Mouse (Mus musculus): ENCODE measurements around the gene Lrrc74a.
A peak's percentile ranks its signal among the peaks of the same experiment; 100 is the strongest.

Lrrc74a gene

GRCm38 (mm10) chr12:86787020-86787553 is 52.9 kb downstream of the Lrrc74a start:
- no peak for DNase-seq

GRCm38 (mm10) chr12:86790100-86790848 is 56.1 kb downstream of the Lrrc74a start:
- DNase-seq, result no peak

GRCm38 (mm10) chr12:86790849-86791127 is 56.6 kb downstream of the Lrrc74a start:
- DNase-seq, result peak; percentile 77

GRCm38 (mm10) chr12:86791987-86792386 is 57.8 kb downstream of the Lrrc74a start:
- DNase-seq, result no peak

DNA sequence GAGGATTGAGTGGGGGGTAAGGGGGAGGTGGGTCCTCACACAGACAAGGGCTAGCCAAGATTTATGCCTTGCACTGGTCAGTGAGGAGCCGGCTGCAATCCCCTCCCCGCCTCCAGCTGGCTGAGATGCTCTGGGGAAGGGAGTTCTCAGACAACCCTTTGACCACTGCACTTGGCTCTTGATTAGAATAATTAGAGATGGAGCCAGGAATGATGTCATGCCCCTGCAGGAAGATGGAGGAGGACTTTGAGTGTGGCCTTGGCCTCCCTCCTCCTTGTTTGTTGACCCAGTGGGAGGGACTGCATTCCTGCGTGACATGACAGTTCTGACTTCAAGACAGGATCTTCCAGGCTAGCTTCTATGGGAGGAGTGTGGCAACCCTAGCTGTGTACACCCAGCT is 59.7 kb downstream of the Lrrc74a start:
- DNase-seq, result peak; percentile 75

DNA sequence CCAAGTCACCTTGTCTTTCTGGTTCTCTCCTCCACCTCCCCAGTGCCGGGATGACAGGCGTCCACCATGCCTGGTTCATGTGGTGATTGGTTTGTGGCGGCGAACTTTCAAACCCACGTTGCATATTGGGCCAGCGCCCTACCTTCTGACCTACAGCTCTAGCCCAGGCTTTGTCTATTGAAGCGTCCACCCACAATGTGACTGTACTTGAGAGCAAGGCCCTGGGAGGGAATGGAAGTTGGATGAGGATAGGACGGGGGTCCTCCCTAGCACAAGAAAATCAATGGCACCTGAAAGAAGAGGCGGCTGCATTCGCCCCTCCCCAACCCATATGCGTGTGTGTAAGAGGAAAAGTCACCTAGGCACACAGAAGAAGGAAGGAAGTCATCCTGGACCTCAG is 60.2 kb downstream of the Lrrc74a start:
- DNase-seq, result no peak

DNA sequence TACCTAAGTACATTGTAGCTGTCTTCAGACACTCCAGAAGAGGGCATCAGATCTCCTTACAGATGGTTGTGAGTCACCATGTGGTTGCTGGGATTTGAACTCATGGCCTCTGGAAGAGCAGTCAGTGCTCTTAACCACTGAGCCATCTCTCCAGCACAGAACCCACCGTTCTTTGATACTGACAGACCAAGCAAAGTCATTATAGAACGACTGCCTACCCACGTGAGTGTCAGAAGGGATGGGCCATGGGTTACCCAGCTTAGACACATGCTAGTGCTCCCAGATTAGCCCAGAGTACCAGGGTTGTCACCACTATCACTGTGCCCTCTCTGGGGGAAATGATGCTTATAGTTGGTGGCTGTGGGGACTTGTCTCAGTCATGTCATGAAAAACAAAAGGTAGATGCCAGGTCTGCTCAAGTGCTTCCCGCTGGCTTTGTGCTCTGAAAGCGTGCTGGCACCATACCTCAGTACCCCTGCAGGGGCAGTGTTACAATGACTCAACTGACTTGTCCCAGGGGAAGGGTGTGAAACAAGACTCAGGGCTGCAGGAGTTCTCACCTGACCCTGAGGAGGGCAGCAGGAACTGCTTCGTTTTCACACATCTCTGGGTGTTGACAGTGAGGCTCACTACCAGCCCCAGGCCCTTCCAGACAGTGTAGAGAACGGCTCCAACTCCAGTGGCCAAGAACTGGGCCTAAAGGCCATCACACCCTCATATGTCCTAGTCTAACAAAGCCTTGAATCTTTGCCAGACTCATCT is 61.1 kb downstream of the Lrrc74a start:
- DNase-seq, result no peak

- peak; percentile 87 for DNase-seq
These were observed 61.7 kb downstream of the Lrrc74a start for GRCm38 (mm10) chr12:86795838-86796232.

GRCm38 (mm10) chr12:86796351-86796750 is 62.2 kb downstream of the Lrrc74a start:
- no peak for DNase-seq

DNA sequence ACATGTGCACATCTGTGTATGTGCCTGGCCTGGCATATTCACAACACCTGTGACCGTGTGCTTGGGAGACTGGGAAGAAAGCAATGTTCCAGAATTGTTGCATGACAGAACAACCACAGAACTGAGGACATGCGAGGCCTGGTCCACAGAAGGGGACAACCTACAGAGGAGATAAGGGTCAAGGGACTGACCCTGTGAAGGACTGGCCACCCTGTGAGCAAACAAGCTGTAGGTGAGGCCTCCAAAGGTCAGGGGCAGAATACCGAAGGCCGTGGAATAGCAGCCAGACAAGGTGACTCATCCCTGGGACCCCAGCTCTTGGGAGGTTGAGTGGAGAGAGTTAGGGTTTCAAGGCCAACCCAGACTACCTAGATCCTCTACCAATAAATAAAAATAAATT is 63.6 kb downstream of the Lrrc74a start:
- DNase-seq, result no peak

DNA sequence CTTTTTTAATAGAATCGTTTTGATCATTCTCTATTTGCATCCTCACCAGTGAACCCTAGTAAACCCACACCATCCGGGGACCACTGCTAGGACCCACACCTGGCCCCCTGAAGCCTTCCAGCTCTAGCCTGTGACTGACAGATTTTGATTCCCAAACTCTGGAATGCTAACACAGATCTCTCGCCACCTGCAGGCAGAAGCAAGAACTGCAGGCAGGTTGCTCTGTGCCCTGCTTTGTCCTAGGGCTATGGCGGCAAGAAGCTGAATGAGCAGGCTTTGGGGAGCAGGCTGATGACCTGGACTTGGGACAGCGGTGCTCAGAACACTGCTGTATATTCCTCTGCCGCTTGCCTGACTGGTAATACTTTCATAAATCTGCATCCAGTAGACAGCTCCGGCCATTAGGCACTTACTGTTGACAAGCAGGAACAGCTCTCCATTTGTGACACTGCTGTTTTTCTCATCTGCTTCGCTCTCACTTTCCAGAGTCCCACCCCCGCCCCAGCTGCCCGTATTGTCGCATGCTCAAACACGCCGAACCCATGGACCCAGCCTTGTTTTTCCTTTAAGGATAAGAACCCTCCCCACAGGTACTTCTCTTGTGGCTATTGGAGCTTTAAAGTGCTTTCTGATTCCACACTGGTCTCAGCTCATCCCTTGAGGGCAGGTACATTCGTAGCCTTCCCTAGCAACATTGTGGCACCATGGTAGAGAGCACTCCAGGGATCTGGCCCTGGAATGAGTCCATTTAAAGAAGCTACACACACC is 64.8 kb downstream of the Lrrc74a start:
- peak; percentile 94 for DNase-seq

DNA sequence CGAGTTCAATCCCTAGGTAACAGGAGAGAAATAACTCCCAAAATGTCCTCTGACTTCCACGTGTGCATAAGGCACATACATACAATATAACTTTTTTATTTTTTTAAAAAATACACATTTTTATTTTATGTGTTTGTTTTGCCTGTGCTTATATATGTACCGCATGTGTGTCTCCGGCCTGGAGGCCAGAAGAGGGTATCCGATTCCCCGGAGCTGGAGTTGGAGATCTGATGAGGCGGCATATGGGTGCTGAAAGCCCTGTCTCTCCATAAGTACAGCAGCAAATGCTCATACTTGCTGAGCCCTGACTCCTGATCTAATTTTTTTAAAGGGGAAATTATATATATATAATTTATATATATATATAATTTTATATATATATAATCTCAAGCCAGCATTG is 65.6 kb downstream of the Lrrc74a start:
- no peak for DNase-seq

DNA sequence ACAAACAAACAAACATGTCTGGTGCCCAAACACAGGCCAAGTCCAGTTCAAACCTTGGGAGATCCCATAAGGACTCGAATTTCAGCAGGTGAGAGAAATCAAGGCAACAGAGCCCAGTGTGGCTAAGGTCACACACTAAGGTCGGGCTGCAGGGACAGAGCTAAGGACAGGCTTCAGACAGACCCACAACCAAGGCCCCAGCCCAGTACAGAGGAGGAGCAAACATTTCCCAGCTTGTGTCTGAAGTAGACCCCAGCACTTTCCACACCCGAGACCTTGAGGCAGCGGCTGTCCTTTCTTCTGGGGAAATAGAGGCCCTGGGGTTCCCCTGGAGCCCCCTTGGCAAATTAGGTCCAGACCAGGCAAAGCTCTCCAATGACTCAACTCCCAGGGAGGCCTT is 66.2 kb downstream of the Lrrc74a start:
- DNase-seq, result no peak

DNA sequence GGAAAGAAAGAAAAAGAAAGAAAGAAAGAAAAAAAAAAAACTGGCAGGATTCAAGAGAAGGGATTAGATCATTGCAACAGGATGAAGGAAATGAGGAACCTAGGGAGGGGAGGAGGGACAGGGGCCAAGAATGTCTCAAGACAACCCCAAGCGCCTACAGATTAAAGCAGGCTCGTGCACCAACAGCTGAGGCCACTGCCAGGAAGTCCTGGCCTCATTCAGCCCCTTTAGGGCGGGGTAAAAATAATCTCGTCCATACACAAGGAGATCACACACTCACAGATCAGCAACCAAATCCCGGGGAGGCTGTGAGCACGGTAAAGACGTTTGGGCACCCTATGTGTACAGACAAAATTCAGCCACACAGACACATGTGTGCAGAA is 66.6 kb downstream of the Lrrc74a start:
- peak; percentile 74 for DNase-seq

DNA sequence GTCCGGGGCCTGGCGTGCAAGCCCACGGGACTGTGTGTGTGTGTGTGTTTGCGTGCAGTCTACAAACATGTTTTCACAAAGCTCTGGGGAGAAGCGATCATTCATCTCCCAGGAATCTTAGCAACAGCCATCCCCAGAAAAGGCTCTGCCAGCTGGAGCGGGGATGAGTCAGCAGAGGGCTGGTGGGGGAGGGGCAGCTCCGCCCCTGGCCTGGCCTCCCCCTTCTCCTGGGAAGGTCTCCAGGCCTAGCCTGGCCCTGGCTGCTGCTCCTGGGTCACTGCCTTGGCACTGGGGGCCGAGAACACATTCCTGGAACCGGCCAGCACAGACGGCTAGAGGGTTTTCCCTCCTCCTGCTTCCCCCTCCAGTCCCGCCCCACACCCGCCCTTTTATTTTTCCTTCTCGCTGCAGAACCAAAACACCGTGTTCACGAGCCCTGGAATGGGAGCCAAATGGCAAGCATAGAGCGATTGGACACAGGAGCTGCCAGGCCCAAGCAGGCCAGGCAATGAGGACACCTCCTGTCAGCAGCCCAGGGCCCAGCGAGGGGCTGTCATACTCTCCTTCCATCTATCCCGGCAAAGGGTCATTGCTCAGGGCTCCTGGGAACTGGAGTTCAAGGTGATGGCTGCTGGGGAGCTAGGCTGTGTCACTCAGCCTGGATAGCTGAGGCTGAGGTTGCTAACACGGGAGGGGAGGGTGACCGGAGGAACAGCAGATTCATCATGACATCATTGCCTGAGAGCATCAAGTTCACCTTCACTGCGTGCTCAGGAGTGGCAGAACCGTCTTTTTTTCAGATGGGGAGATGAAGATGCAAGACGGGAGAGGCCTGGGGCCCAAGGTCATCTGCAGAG is 67.2 kb downstream of the Lrrc74a start:
- DNase-seq, result peak; percentile 96

- DNase-seq, result peak; percentile 64
These were observed 68.0 kb downstream of the Lrrc74a start for GRCm38 (mm10) chr12:86802005-86802671.

DNA sequence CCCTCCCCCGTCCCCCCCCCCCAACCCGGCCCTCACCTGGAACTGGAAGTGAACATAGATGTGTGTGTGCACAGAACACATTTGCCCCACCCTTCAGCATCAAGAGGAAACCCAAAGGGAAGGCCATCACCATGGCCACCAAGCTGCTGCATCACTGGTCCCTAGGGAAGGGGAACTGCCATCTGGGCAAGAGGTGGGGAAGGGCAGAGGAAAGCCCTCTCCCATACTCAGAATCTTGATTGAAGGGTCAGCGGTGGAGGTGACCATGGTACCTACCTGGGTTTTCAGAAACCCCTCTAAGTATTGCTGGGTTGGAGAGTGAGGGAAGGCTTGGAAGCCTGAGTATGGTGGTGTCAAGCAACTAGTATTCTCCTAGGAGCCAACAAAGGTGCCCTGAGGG is 68.7 kb downstream of the Lrrc74a start:
- no peak for DNase-seq

DNA sequence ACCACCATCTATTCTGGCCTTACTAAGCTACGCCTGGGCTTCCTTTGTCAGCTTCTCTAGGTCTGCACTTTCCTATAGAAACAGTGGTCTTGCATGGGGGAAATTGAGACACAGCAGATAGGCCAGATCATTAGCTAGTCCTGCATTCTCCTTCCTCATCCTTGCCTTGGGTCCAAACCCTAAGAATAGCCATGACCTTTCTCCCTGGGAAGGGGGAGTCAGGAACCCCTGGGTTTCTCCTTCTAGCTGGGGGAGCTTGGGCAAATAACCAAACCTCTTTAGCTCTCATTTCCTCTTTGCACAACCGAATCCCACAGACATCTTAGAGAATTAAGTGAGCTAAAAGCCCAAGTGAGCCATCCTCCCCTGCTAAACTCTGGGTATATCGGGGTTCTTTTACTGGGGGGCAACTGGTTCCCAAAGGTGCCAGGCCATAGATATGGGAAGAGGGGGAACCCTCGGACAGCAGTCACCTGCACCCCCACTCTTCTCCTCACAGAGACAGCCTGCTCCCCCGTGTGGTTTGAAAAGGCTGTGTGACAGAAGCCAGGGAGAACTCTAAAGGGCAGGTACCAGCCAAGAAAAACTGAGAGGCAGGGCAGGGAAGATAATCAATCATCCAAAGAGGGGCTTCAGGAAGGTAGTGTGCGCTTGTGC is 69.6 kb downstream of the Lrrc74a start:
- no peak for DNase-seq

DNA sequence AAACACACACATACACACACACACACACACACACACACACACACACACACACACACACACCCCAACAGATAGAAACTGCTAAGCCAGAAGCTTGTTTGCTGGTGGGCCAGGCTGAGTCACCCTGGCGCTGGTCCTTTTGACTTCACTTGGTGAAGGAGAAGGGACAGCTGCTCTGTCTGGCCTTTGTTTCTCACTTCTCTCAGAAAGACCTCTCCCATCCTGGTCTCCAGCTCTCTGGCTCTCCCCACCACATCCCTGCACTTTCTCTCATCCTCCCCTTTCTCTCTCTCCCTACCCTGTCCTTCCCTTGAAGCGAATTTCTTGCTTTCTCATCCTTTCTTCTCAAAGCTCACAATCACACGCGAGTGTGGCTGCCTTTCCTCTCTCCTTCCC is 70.1 kb downstream of the Lrrc74a start:
- DNase-seq, result no peak

DNA sequence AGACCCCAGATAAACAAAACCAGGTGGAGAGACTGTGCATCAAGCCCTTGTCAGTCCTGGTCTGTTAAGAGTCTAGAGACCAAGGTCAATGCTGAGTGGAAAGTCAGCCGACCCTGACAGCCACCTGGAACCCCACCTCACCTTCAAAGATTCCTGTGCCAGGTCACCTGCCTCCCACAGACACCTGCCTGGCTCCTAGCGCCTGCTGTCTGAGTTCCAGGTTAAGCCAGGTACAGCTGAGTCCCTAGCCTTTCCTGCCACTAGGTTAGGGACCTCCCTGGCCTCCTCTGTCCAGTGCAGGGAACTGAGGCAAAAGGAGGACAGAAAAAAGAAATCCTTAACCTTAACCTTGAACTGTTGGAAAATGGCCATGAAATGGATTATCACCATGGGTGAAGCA is 70.7 kb downstream of the Lrrc74a start:
- DNase-seq, result no peak

DNA sequence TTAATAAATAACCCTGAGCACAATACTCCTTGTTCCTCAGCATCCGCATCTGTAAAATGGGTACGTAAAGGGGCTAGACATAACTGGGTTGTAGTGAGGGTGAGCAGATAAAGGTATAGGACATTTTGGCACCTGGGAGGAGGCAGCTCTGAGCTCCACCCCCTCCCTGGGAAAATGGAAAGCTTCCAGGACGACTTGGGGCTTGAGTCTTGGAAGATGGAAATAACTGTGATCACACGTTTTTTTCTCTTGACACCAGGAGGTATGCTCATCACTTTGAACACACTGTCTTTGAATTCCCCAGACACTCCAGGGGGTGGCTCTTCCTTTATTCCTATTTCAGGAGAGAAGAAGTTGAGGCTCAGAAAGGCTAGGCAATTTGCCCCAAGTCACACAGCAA is 71.1 kb downstream of the Lrrc74a start:
- no peak for DNase-seq

All from lung, postnatal 14 days (tissue).